Mouse (Mus musculus) CH12.LX (cell line): Measurements from ENCODE around the gene 4930524B15Rik.

Experiments used
- CTCF ChIP-seq, 2 experiments: IDR thresholded peaks in 1 of 2; conservative IDR thresholded peaks in 1 of 2; 2 replicates each; pipeline ENCODE4 v1.5.1; 2011 to 2012; ENCODE audit warnings: low read depth in 2 of 2, low read length in 2 of 2, improper control_type of control experiment in 1 of 2, inconsistent platforms in 1 of 2, mild to moderate bottlenecking in 1 of 2, moderate library complexity in 1 of 2
- MAFK ChIP-seq: IDR thresholded peaks from 2 replicates; pipeline ENCODE4 v1.6.1; 2011; ENCODE audit warnings: low read length, improper control_type of control experiment; ENCODE audit not compliant: insufficient replicate concordance
- PAX5 ChIP-seq: IDR thresholded peaks from 2 replicates; pipeline ENCODE4 v1.6.1; 2012; ENCODE audit warnings: low read length, inconsistent platforms, mixed read lengths
- POLR2A ChIP-seq: IDR thresholded peaks from 2 replicates; pipeline ENCODE4 v1.6.1; 2011; ENCODE audit warnings: low read depth, mild to moderate bottlenecking, improper control_type of control experiment, low read length
- RAD21 ChIP-seq: IDR thresholded peaks from 2 replicates; pipeline ENCODE4 v1.6.1; 2011; ENCODE audit warnings: low read depth, mild to moderate bottlenecking, low read length, improper control_type of control experiment, moderate library complexity
- USF1 ChIP-seq: IDR thresholded peaks from 2 replicates; pipeline ENCODE4 v1.6.1; 2014; ENCODE audit warnings: low read depth, mild to moderate bottlenecking, inconsistent platforms, low read length, improper control_type of control experiment
- ZC3H11A ChIP-seq: IDR thresholded peaks from 2 replicates; pipeline ENCODE4 v1.6.1; 2012; ENCODE audit warnings: low read depth, mild to moderate bottlenecking, inconsistent platforms, low read length, improper control_type of control experiment

GRCm38 (mm10) chr11:31963993-31964392, 1.4 kb upstream of the 4930524B15Rik start:
- TF ChIP-seq POLR2A (no peak), USF1 (no peak), PAX5 (no peak), MAFK (no peak), CTCF (conservative IDR thresholded peaks at IDR 0.05 in 1 of 2, IDR thresholded peaks at IDR 0.05 in 1 of 2; ENCODE audit: low read depth in 2 of 2, low read length in 2 of 2) (no peak), ZC3H11A (no peak), RAD21 (no peak)
